Mouse (Mus musculus) forebrain, embryonic 14.5 days (tissue): ENCODE data around the gene Fam168b. TPM values are rescaled to one million over a fixed set of nuclear protein-coding genes. Genes with fewer than 3 reads are reported as not detected.

Source experiments
- ATAC-seq: fragments of 200-750 bp; cut with Nextera tagmentation; 2 replicates; pipeline ENCODE4 v1.8.0; 2017; ENCODE audit warnings: mild to moderate bottlenecking, moderate library complexity
- DNase-seq: peaks from one replicate; pipeline ENCODE4 v3.0.0-alpha.2; 2015; ENCODE audit warnings: low spot score
- H3K27ac ChIP-seq: fragments of 300-500 bp; sonication (generic); 2 replicates; pipeline ENCODE4 v1.5.1; 2014; ENCODE audit warnings: low read depth, mild to moderate bottlenecking, control low read depth, low read length, moderate library complexity
- H3K27me3 ChIP-seq: fragments of 300-500 bp; sonication (generic); replicated peaks from 2 replicates; pipeline ENCODE4 v1.6.1; 2014; ENCODE audit warnings: low read length, control low read depth, mixed read lengths; ENCODE audit not compliant: control insufficient read depth, insufficient read depth
- H3K36me3 ChIP-seq: fragments of 300-500 bp; sonication (generic); 2 replicates; pipeline ENCODE4 v1.6.1; 2014; ENCODE audit warnings: low read length, control low read depth; ENCODE audit not compliant: control insufficient read depth, insufficient read depth
- H3K4me1 ChIP-seq: fragments of 300-500 bp; sonication (generic); 2 replicates; pipeline ENCODE4 v1.6.1; 2014; ENCODE audit warnings: antibody characterized with exemption, low read length, control low read depth; ENCODE audit not compliant: control insufficient read depth, insufficient read depth
- H3K4me2 ChIP-seq: fragments of 300-500 bp; sonication (generic); 2 replicates; pipeline ENCODE4 v1.6.1; 2014; ENCODE audit warnings: mild to moderate bottlenecking, control low read depth, low read length
- H3K4me3 ChIP-seq: fragments of 300-500 bp; sonication (generic); 2 replicates; pipeline ENCODE4 v1.5.1; 2014; ENCODE audit warnings: low read depth, low read length, control low read depth
- H3K9ac ChIP-seq: fragments of 300-500 bp; sonication (generic); 2 replicates; pipeline ENCODE4 v1.6.1; 2014; ENCODE audit warnings: mild to moderate bottlenecking, low read length, control low read depth, moderate library complexity
- H3K9me3 ChIP-seq: fragments of 300-500 bp; sonication (generic); replicated peaks from 2 replicates; pipeline ENCODE4 v1.6.1; 2016; ENCODE audit warnings: low read length, control low read depth, mixed read lengths; ENCODE audit not compliant: control insufficient read depth
- WGBS: fragments of 180-500 bp; shearing (Covaris S2); extraction: QIAGEN DNeasy Blood & Tissue Kit; methylation state at CpG from one replicate; pipeline ENCODE4 v1.1.7; 2014; 5-methylcytosine and 5-hydroxymethylcytosine counted together
- polyA plus RNA-seq: library from polyadenylated mRNA; unstranded; fragments of >200 nt; fragmentation: Nextera tagmentation; extraction: Ambion mirVana; gene quantifications from 2 replicates; pipeline ENCODE4 v1.2.1, GENCODE M21; 2014

The Fam168b gene
- polyA plus RNA-seq, 1 experiment from 2014 or later = 81.8 TPM

- peak overlapping the region; percentile 66 for H3K4me3 ChIP-seq
- H3K36me3 ChIP-seq = peaks cover 8% of the 10 kb centered on the region; the same call in 1 of the 2 replicates
- peak; percentile 35 for DNase-seq
- under 1% methylated on average over 12 of the region's 12 CpGs for WGBS
- peak overlapping the region; percentile 98 for H3K27ac ChIP-seq
- H3K27me3 ChIP-seq = no peaks in the 10 kb centered on the region
- H3K9me3 ChIP-seq = no peaks in the 10 kb centered on the region
- 0 out of 2 replicates have a peak, but pooled peaks have one; percentile 0 for ATAC-seq
- H3K4me2 ChIP-seq = peak overlapping the region; percentile 85
- H3K9ac ChIP-seq = peak overlapping the region; percentile 92
- peaks cover 26% of the 10 kb centered on the region for H3K4me1 ChIP-seq
Measured at GRCm38 (mm10) chr1:34841709-34842388, 1.0 kb downstream of the Fam168b start.

GRCm38 (mm10) chr1:34839241-34839640 lies 3.6 kb downstream of the Fam168b start:
- no peaks in the 10 kb centered on the region for H3K27me3 ChIP-seq
- H3K9me3 ChIP-seq = no peaks in the 10 kb centered on the region
- WGBS = 75% methylated on average over 12 of the region's 12 CpGs
- peaks cover 26% of the 10 kb centered on the region for H3K4me1 ChIP-seq
- no peak overlapping the region for H3K27ac ChIP-seq
- H3K36me3 ChIP-seq = peaks cover 26% of the 10 kb centered on the region
- no peak overlapping the region for H3K4me3 ChIP-seq
- ATAC-seq (no peak), DNase-seq (no peak)
- no peak overlapping the region for H3K9ac ChIP-seq
- no peak overlapping the region for H3K4me2 ChIP-seq

- H3K4me3 ChIP-seq = no peak overlapping the region
- H3K4me1 ChIP-seq = peaks cover 26% of the 10 kb centered on the region
- DNase-seq (no peak), ATAC-seq (no peak)
- H3K9me3 ChIP-seq = no peaks in the 10 kb centered on the region
- H3K9ac ChIP-seq = no peak overlapping the region
- H3K27ac ChIP-seq = no peak overlapping the region
- no peaks in the 10 kb centered on the region for H3K27me3 ChIP-seq
- no peak overlapping the region for H3K4me2 ChIP-seq
- H3K36me3 ChIP-seq = peaks cover 37% of the 10 kb centered on the region
- 51% methylated on average over 6 of the region's 6 CpGs for WGBS
Measured at GRCm38 (mm10) chr1:34837951-34838689, 4.7 kb downstream of the Fam168b start.

- Histone ChIP-seq H3K27me3 (no peaks in the 10 kb centered on the region), H3K9ac (no peak overlapping the region), H3K4me3 (no peak overlapping the region), H3K9me3 (no peaks in the 10 kb centered on the region), H3K4me2 (no peak overlapping the region), H3K36me3 (peaks cover 48% of the 10 kb centered on the region), H3K4me1 (peaks cover 13% of the 10 kb centered on the region), H3K27ac (no peak overlapping the region)
- DNase-seq = no peak
- 89% methylated on average over 2 of the region's 2 CpGs for WGBS
- no peak for ATAC-seq
Measured at GRCm38 (mm10) chr1:34834904-34835303, 8.0 kb downstream of the Fam168b start.

- Histone ChIP-seq H3K4me1 (no peaks in the 10 kb centered on the region; the same call in 1 of the 2 replicates), H3K4me3 (no peak overlapping the region), H3K36me3 (peaks cover 65% of the 10 kb centered on the region), H3K9ac (no peak overlapping the region), H3K9me3 (no peaks in the 10 kb centered on the region), H3K4me2 (no peak overlapping the region), H3K27me3 (no peaks in the 10 kb centered on the region), H3K27ac (no peak overlapping the region)
- no peak for ATAC-seq
- DNase-seq = no peak
- 85% methylated on average over 1 of the region's 1 CpGs for WGBS
Measured at GRCm38 (mm10) chr1:34831381-34831780, 11.5 kb downstream of the Fam168b start.

- DNase-seq (no peak), ATAC-seq (no peak)
- WGBS = 95% methylated on average over 2 of the region's 2 CpGs
- Histone ChIP-seq H3K4me2 (no peak overlapping the region), H3K36me3 (peaks cover 65% of the 10 kb centered on the region), H3K27me3 (no peaks in the 10 kb centered on the region), H3K9ac (no peak overlapping the region), H3K4me3 (no peak overlapping the region), H3K27ac (no peak overlapping the region), H3K9me3 (no peaks in the 10 kb centered on the region), H3K4me1 (no peaks in the 10 kb centered on the region; the same call in 1 of the 2 replicates)
Measured at GRCm38 (mm10) chr1:34830934-34831333, 11.9 kb downstream of the Fam168b start.

GRCm38 (mm10) chr1:34828528-34829294 lies 14.2 kb downstream of the Fam168b start:
- 91% methylated on average over 5 of the region's 5 CpGs for WGBS
- Histone ChIP-seq H3K4me3 (no peak overlapping the region), H3K9me3 (no peaks in the 10 kb centered on the region), H3K27me3 (no peaks in the 10 kb centered on the region), H3K9ac (no peak overlapping the region), H3K27ac (no peak overlapping the region), H3K4me2 (no peak overlapping the region), H3K36me3 (peaks cover 64% of the 10 kb centered on the region), H3K4me1 (no peaks in the 10 kb centered on the region; the same call in 1 of the 2 replicates)
- no peak for DNase-seq
- no peak for ATAC-seq

- no peak overlapping the region for H3K4me3 ChIP-seq
- no peaks in the 10 kb centered on the region for H3K27me3 ChIP-seq
- WGBS = 90% methylated on average over 7 of the region's 7 CpGs
- H3K4me2 ChIP-seq = no peak overlapping the region
- no peak overlapping the region for H3K9ac ChIP-seq
- H3K27ac ChIP-seq = no peak overlapping the region
- DNase-seq (no peak), ATAC-seq (no peak)
- no peaks in the 10 kb centered on the region; the same call in 1 of the 2 replicates for H3K4me1 ChIP-seq
- H3K36me3 ChIP-seq = peaks cover 63% of the 10 kb centered on the region
- H3K9me3 ChIP-seq = no peaks in the 10 kb centered on the region
Measured at GRCm38 (mm10) chr1:34827900-34828299, 15.0 kb downstream of the Fam168b start.
